Mouse (Mus musculus) layer of hippocampus, adult 18-20 months (tissue): ENCODE results near the gene Pde2a. TPM values are rescaled to one million over a fixed set of nuclear protein-coding genes. Genes with fewer than 3 reads are reported as not detected.

Experiments
- DNase-seq, 2 experiments: peaks; one replicate each; pipeline ENCODE4 v3.0.0; 2022; ENCODE audit warnings: low spot score in 2 of 2
- total RNA-seq, 2 experiments: library from RNA; stranded (reverse); gene quantifications; 2 replicates each; pipeline ENCODE4 v1.2.3; 2021

Gene Pde2a
- total RNA-seq, 2 experiments from 2014 or later: 327 to 333 TPM

DNA sequence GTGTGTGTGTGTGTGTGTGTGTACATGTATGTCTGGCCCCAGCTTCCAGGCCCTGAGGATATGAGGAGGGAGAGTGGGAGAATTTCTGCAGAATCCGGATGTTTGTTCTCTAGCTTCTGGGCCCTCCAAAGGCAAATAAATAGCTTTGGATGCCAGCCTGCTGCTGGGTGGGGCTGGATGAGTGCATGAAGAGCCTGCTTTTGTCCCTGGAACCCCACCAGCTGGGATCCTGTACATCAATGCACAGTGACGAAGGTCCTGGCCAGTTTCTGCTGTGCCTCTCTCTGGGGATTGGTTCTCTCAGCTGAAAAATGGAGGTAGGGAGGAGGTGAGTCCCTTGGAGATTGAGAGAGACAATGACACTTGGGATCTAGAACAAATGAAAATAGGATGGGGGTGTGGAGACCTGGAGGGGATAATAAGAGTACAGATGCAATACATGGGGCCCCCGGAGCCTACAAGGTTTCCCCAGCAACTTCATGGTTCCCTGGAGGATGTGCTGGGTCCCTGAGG is 50.5 kb downstream of the Pde2a start:
- DNase-seq: peak in 1 of 2 experiments; percentile 31

DNA sequence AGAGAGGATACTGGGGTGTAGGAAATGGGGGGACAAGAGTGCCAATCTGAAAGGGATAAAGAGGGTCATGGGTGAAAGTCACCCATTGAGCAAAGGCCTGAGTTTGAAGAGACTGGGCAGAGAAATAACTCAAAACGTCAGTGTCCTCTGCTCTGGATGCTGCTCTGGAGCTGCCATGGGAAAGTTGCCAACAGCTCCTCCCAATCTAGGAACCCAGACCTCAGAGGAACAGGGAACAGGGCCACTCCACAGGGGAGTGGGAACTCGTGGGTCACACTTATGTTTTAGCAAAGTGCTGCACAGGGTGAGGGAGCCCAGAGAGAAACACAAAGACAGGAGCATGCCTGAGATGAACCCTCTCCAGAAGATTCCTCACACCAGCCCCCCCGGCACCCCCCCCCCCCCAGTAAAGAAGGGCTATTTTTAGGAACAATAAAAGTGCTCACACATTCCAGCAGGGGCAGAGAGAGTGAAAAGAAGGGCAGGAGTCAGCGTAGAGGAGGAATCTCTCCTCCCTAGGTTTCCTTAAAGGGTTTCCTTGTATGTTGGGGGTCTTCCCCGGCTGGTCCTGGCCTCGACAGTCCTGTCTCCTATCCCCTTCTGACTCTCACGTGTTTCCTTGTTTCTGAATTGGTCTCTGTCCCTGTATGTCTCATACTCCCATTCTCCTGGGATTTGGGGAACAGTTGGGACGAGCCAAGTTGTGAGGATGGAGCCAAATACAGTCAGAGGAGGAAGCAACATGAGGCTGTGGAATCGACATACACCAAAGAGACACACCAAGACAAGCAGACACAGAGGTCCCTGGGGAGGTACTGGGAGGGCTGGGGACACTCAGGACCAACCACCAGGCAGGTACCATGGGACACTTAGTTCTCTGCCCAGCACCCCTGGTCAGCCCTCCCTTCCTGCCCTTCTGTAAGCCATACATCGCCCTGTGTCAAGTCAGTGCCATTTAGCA is 51.4 kb downstream of the Pde2a start:
- DNase-seq: no peak

DNA sequence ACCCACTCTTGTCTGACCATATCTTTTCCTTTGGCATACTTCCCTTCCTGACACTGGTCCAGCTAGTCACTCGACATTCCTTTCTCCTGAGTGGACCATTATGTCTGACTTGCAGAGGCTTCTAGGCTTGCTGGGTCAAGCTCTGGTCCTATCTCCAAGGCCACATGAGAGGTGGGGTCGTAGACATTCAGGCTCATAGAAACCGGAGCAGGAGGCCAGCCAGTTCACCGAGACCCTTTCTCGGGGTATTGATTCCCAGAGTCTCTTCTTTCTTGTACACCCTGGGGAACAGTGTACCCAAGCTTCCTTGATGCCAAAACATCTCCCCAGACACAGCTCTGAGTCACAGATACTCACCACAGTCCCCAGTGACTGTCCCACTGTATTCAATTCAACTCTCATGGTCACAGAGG is 52.9 kb downstream of the Pde2a start:
- DNase-seq: no peak

DNA sequence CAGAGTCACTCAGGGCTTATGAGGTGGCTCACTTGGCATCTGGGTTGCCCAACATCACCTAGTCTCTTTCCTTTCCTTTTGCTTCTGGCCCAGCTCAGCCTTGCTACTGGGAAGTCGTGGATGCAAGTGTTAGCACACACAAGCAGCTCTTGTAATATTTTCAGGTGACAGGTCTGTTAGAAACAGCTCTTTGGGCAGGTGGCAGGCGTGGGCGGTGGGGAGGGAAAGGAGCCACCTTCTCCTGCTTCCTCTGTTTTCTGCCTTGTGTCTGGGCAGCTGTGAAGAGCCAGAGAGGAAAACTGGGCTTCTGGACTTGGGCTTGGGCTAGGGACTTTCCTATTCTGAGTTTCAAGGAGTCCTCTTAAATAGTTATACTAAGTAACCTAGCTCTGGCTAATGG is 54.5 kb downstream of the Pde2a start:
- no peak for DNase-seq

DNA sequence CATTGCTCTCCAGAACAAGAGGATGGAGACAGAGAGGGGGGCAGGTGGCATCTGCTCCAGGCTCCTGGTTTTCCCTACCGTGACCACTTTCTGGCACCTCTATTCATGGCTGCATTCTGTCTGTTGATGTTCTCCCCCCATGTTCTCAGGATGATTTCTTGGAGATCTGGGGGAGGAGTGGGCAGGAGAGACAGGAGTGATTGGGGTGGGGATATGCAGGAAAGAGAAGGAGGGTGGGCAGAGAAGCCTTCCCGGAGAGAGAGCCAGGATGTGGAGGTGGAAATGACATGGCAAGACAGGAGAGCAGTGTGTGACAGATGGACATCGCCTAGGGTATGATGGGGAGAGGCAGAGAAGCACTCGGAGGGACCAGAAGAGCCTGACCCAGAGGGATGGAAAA is 55.0 kb downstream of the Pde2a start:
- DNase-seq: no peak

DNA sequence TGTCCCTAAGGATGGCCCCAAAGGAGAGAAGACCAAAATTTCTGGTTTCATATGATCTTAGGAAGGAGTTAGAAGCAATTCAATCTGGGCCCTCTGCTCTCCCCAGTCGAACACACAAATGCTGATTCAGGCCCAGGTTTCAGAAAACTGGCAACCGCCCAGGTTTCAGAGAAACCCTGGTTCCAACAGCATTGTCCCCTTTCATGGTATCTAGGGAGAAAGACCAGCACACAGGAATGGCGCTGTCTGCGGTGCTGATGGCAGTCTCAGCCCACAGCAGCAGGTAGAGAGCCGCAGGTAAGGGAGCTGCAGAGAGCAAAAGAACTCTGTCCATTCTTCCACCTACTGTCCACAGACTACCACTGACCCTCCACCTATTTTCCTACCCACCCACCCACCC is 55.7 kb downstream of the Pde2a start:
- DNase-seq: no peak

DNA sequence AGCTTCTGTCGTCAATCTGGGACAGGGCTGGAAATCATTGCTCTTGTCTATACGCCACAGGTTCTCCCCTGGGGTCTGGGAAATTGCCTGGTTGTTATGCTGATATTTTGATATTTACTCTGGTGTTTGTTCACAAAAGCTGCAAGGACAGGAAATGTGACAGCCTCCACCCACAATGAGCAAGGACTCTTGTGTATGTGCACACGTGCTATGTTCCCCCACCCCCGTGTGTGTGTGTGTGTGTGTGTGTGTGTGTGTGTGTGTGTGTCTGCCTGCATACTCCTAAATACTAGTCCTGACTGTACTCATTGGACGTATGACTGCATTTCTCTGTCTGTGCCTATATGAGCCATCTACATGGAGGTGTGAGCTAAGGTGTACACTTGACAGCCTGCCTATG is 56.6 kb downstream of the Pde2a start:
- no peak for DNase-seq

DNA sequence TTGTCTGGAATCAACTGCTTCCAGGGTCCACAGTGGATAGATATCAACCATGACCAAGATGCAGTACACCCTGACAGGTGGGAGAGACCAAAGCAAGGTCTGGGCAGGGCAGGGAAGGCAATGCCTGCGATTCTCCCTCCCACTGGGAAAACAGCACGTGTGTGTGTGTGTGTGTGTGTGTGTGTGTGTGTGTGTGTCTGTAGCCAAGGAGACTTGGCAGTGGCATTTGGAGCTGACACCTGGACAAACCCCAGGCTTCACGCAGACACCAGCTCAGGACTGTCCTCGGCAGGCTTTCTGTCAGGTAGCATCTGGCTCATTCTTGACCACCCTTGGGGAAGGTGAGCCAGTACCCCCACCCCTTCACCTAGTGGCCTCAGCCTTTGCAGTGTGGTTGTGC is 58.4 kb downstream of the Pde2a start:
- DNase-seq: no peak

DNA sequence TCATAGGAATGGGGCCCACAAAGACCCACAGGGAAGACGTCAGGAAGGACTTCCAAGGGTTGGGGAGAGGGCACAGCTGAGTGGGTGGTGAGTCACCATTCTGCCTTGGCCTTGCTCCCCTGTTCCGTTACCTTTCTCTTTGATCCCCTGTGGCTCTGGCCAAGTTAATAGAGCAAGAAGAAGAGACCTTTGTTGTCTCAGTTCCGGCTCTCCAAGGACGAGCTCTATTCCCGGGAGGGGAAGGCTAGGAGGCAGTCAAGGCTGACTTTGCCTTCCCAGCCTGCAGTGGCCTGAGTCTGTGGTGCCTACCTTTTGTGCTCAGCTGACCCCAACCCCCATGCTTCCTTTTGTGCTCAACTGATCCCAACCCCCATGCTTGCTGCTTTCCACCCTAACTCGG is 59.2 kb downstream of the Pde2a start:
- no peak for DNase-seq

DNA sequence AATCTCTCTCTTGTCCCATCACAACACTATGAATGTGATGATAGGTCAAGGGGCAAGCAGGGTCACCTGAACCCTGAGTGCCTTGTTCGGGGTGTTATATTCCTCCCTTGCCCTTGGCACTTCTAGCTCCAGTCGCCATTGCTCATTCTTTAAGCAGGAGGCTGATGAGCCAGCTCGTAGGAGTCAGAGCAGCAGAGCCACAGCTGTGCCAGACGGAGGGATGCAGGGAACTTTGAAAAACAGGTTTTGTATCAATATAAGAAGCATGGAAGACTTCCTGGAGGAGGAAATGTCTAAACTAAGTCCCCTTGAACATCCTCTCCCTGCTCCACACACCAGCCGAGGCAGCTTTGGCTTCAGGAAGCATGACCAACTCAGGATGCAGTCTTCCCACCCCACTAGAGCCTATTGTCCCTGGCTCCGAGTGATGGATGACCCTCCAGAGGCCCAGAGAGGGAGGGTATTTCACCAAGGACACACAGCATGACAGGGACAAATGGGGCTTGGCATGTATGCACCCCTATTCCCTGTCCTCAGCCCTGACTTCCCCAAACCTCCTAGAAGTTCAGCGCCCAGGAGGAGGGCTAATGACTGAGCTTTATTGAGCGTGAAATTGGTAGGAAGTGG is 60.5 kb downstream of the Pde2a start:
- no peak for DNase-seq

DNA sequence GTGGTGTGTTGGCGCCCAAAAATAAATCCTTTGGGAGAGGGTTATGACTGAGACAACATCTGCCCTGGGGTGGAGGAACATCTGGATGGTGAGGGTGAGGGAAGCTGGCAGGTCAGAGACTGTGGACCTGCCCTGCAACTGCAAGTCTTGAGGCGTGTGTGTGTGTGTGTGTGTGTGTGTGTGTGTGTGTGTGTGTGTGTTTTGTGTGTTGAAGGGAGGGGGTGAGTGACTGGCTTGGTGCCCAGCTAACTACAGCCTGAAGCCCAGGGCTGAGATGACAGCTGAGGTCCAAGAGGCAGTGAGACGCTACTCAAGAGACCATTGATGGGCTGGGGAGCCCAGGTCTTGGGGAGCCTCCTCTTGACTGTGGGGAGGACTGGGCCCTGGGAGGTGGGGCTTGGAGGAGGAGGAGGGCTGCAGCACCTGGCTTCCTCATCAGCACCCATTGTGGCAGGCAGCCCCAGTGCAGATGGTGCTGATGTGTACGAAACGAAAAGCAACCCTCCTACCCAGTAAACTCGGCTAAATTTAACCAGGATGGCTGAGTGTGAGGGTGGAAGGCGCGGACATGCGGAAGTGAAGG is 61.1 kb downstream of the Pde2a start:
- DNase-seq: peak in 1 of 2 experiments; percentile 47

DNA sequence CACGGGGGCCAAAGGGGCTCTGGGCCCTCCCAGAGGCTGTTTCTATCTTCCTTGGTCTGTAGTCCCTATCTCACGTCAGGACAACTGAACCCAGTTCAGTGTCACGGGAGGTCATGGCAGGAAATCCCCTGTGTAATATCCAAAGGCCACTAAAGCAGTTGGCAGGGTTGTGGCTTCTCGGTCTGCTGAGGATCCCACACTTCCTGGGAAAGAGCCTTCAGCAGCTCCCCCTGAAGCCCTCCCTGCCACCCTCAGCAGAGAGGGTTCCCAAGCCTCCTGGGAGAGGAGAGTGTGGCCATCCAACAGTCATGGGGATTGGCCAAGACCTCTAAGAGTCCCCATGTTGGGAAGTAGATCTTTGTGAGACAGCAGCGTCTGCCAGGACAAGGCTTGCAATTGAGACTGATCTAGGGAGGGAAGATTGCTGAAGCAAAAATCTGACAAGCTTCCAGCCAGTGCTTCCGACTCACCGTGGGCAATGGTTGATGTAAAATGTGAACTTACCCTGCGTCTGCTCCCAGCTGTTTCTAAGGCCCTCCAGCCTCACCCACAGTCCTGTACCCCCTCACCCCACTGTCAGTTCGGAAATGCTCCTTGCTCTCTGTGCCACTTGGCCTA is 62.1 kb downstream of the Pde2a start:
- DNase-seq: no peak

DNA sequence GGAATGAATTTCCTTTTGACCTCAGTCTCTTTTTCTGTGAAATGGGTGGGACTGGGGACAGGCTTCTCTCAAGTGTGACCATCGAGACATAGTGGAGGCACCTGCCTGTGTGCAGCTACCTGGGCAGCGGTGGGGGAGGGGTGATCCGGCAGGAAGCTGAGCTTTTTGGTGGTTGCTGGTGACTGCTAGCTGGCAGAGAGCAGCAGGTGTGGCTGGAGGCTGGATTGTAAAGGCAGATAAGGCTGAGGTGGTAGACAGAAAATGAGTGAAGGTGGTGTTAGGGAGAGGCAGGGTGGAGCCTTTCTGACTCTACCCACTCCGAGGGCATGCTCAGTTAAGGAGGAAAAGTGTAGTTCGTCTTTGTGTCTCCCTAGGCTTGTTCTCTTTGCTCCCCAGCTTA is 65.6 kb downstream of the Pde2a start:
- no peak for DNase-seq

DNA sequence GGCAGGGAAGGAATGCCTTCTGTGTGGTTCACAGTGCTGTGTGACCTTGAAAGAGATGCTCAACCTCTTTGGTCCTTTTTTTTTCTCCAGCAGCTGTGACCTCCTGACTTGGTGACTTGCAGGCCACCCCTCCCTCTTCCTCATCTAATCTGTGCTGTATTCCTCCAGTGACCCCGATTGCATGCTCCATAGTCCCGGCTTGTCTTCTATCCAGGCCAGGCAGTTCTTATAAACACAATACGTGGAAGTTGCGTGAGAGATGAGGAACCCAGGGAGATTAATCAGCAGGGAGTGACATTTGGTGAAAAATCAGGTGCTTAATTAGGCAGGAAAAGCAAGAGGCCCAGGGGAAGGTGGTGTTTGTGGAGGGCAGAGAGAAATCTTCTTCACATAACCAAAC is 69.5 kb downstream of the Pde2a start:
- no peak for DNase-seq

DNA sequence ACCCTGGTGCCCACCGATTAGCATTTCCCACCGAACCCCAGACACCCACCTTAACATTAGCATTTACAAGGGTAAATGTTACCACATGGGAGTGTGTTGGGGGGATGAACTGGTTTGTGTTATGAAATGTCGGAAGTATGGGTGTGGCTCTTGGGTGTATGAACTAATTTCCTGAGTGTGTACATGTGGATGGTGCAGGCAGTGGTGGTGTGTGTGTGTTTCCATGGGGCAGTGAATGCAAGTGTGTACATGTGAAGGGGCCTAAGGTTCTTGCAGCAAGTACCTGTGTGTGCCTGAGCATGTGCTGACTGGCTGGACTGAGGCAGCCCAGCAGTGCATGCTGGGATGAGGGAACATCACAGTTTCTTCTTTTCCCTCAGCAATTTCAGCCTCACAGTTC is 76.9 kb downstream of the Pde2a start:
- DNase-seq: no peak

DNA sequence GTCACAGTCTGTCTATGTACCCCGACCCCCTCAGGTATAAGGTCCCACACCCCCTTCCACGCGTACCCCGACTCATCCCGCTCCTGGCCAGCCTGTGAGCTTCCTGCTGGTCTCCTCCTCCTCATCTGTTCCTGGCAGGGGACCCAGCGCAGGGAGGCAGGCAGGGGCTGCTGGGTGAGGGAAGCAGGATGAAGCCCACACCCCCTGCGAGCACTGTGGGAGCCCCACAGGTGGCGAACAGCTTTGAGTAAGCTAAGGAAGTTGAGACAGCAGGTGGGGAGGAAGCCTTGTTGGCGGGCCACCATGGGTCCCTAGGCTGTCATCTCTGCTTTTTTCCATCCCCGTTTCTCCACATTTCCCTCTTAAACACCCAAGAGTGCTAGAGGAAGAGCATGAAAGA is 77.8 kb downstream of the Pde2a start:
- peak; percentile 50 to 57 for DNase-seq

DNA sequence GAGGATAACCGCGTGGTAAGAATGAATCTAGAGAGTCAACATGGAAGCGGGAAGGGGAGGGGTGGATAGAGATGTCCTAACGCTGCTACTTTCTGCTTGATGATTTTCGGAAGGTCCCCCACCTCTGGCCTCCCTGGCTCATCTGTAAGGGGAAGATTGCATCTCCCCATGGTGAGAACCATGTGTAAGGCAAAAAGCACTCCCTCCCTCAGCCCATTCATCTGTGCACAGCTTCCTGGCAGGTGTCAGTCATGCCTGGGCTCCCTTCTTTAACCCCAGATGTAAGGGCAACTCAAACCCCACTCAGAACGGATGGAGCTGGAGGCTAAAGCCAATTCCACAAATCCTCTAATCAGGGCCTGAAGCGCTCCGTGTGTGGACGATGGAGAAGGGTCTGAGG is 78.2 kb downstream of the Pde2a start:
- DNase-seq: no peak

DNA sequence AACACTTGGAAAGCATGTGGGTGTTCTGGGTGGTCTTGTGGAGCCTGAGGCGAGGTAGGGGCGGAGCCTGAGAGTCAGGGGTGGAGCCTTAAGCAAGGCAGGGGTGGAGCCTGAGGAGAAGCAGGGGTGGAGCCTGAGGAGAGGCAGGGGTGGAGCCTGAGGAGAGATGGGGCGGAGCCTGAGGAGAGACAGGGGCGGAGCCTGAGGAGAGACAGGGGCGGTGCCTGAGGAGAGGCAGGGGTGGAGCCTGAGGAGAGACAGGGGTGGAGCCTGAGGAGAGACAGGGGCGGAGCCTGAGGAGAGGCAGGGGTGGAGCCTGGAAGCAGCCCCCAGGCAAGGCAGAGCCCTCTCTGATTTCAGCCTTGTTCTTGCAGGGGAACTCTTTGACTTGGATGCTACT is 79.7 kb downstream of the Pde2a start:
- no peak for DNase-seq

DNA sequence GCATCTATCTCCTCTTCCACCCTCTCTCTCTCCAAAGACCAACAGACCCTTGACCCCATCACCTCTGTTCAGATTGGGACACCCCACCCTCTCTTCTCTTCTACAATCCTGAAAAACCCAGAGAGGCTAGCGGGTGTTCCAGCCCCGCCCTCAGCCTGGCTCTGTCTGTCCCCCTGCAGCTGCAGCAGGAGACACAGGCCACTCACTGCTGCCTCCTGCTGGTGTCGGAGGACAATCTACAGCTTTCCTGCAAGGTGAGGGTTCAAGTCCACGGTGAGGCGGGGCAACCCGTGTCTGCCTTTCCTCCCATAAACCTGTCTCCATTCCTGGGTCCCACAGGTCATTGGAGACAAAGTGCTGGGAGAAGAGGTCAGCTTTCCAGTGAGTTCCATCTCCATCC is 80.2 kb downstream of the Pde2a start:
- no peak for DNase-seq

DNA sequence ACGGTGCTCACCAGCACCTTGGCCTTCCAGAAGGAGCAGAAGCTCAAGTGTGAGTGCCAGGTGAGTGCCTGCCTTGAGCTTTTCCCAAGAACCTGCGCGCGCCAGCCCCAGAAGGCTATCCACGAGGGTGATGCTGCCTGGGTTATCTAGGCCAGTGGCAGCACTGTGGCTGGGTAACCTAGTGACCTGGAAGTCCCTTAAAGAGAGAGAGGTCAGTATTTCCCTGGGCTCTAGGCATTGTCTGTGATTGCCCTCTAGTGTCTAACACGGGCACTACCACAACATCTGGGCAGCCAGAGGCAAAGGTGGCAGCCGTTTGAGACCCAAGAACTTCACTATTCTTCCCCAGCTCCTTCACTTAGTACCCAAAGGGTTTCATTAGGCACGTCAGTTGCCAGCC is 81.9 kb downstream of the Pde2a start:
- peak in 1 of 2 experiments; percentile 57 for DNase-seq

DNA sequence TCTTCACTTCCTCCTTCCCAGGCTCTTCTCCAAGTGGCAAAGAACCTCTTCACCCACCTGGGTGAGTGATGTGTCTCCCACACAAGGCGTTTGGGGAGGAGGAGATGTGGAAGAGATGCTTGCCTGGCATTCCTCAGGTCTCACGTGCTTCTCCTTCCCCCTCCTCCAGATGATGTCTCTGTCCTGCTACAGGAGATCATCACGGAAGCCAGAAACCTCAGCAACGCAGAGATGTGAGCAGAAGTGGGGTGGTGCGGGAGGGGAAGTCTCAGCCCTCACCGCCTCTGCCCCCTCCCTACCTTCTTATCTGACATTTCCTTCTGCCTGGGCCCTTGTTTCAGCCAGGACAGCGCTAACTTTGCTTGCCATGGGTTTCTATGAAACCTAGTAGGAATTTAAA is 82.3 kb downstream of the Pde2a start:
- DNase-seq: no peak

DNA sequence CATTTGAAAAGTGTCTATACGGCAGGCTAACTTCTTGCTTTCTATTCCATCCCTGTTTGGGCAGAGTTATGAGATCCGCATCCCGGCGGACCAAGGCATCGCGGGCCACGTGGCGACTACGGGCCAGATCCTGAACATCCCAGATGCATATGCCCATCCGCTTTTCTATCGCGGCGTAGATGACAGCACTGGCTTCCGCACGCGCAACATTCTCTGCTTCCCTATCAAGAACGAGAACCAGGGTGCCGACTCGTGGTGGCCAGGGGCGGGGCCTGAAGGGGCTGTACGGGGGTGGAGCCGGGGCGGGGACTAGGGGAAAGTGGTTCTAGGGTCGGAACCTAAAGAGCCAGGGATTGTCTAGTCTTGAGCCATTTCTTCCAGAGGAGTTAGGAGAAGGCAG is 83.0 kb downstream of the Pde2a start:
- no peak for DNase-seq
